Mouse (Mus musculus): ENCODE results near the gene Ehbp1. TPM values are rescaled to one million over a fixed set of nuclear protein-coding genes. Genes with fewer than 3 reads are reported as not detected.

Gene Ehbp1
- 27.7 and 38.7 TPM in 2 replicates for polyA plus RNA-seq (2011; ENCODE audit: insufficient read length, low read depth, missing spikeins)

DNA sequence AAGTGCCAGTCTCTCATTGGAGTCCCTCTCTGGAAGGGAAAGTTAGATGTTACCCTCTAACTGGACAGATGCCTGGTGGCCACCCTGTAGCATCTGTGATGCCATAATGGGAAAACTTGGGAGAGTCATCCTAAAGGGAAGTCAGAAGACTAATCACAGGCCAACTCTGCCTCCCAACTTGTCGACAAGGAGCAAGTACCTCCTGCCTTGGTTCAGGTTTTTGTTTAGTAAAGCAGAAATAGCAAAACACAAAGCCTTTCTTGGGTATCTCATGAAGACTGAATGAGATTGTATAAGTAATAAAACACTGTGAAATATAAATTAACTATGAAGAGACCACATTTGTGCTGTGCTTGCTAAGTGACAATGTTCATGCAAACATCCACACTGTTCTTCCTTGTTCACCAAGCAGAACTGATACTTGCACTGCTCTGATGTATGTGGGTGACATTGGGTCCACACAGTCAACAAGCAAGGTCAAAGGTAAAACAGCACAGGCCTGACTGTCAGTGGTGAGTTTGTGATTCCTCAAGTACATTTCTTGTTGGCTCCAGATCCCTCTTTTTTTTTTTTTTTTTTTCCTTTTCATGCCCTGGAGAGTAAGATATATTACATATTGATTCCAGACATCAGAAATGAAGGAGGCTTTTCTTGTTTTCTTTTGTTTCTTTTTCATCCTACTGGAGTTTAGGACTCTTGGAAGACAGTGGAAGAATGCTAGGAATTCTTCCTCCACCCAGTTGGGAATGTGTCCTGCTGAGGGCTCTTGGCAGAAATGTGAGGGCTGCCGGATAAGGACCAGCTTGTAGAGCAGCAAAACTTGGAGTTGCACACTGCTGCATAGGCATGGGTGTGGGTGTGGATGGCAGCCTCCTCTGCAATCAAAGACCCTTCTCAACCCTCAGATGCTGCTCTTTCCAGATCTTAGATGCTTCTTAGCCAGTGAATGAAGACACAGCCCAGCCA, at the start of gene Ehbp1:
Gene Ehbp1 (minus strand): TSS at position 51 of the 966 bp plus-strand sequence.
- Histone ChIP-seq H3K4me1 (ENCODE audit: control insufficient read depth, insufficient read depth, low read length) (peaks cover 6% of the 10 kb centered on the region), H3K27ac (ENCODE audit: insufficient read depth, low read length) (peak within 1 kb of the TSS; percentile 38), H3K4me3 (ENCODE audit: insufficient read depth, low read length) (no peak within 1 kb of the TSS)
- TF ChIP-seq CTCF (IDR thresholded peaks at IDR 0.05; ENCODE audit: borderline replicate concordance, insufficient read depth, low read length) = no peak

DNA sequence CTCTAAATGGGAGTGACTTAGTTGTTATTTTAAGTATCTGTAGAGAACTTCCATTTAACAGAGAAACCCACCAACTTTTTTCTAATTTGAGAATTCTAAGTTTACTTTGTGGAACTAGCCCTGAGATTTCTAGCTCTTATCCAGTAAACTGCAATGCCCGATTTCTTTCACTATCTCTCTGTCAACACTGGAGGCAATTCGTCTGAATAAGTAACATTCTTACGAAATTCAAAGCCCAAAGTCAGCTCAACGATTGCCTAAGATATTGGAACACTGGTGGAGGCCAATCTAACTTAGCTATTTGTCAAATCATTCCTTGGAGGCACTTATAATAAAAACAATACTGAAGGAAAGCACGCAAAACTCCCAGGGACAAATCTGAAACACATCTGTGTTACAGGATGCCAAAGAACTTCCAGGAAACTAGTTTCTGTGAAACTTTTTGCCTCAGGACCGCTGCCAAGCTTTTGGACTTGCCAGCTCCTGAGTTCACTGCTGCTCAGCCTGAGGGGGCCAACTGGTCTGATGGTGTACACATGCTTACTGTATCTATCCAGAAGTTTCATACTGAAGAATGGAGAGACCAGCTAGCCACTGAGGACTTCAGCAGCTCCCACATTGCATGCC, 45.5 kb upstream of the Ehbp1 start:
- TF ChIP-seq POLR2A (IDR thresholded peaks at IDR 0.05; ENCODE audit: low read depth, low read length) (no peak), CTCF (IDR thresholded peaks at IDR 0.05; ENCODE audit: borderline replicate concordance, insufficient read depth, low read length) (no peak)
- H3K4me3 ChIP-seq (ENCODE audit: insufficient read depth, low read length) = no peak overlapping the region
- peak overlapping the region; percentile 33; the same call in 1 of the 2 replicates for H3K27ac ChIP-seq (ENCODE audit: insufficient read depth, low read length)
- H3K4me1 ChIP-seq (ENCODE audit: control insufficient read depth, insufficient read depth, low read length) = peaks cover 4% of the 10 kb centered on the region

DNA sequence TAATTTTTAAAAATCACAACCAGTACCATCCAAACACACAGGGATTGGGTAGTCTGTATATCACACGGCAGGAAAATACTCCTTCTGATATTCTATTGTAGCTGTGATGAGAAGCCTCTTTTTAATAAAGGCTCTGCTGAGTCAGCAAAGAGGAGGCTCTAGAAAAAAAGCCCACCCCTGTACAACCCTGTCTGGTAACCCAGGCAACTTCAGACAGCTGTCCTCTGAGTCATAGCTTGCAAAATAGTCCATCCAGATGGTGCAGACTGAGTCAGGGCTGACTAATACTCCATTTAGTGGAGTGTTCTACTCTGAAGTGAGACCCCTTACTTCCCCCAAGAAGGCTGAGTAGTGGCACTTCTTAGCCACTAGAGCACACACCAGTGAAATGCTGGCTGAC, 41.4 kb upstream of the Ehbp1 start:
- Histone ChIP-seq H3K4me1 (ENCODE audit: control insufficient read depth, insufficient read depth, low read length) (peaks cover 4% of the 10 kb centered on the region), H3K4me3 (ENCODE audit: insufficient read depth, low read length) (no peak overlapping the region), H3K27ac (ENCODE audit: insufficient read depth, low read length) (no peak overlapping the region)
- no peak for TF ChIP-seq POLR2A (IDR thresholded peaks at IDR 0.05; ENCODE audit: low read depth, low read length)
- TF ChIP-seq CTCF (IDR thresholded peaks at IDR 0.05; ENCODE audit: borderline replicate concordance, insufficient read depth, low read length) = no peak

DNA sequence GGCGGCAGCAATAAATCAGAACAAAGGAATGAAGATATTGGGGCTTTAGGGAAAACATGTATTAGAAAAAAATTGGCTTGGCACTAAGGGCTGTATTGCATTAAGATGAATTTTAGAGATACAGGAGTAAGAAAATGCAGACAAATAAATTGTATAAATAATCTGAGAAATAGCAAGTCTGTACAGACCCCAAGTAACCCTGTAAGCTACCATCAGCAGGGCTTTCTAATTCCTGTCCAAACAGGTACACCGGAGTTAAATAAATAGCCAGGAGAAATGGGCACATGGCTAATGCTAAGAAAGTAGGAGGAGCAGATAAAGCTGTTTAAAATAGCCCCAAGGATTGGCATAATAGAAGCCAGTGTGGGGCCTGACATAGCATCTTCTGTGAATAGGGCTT, 32.7 kb upstream of the Ehbp1 start:
- TF ChIP-seq CTCF (IDR thresholded peaks at IDR 0.05; ENCODE audit: borderline replicate concordance, insufficient read depth, low read length) = no peak
- no peak for TF ChIP-seq POLR2A (IDR thresholded peaks at IDR 0.05; ENCODE audit: low read depth, low read length)
- H3K4me1 ChIP-seq (ENCODE audit: control insufficient read depth, insufficient read depth, low read length) = no peaks in the 10 kb centered on the region; the same call in 1 of the 2 replicates
- H3K4me3 ChIP-seq (ENCODE audit: insufficient read depth, low read length) = no peak overlapping the region
- H3K27ac ChIP-seq (ENCODE audit: insufficient read depth, low read length) = no peak overlapping the region

DNA sequence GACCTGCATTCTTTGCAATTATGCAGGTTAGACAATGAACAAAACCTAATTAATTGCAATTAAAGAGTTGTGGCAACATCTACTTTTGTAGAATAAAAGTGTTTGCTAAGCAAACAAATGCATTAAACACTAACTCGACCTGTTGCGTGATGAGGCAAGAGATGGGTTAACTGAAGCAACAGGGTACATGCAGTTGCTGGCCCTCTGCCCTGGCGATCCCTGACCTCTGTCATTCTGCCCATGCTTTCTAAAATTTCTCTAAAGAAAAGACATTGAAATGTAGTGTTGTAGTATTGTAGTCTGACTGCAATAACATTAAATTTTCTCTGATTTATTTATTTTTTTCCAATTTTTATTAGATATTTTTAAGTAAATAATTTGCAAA, 31.2 kb upstream of the Ehbp1 start:
- Histone ChIP-seq H3K27ac (ENCODE audit: insufficient read depth, low read length) (no peak overlapping the region), H3K4me3 (ENCODE audit: insufficient read depth, low read length) (no peak overlapping the region), H3K4me1 (ENCODE audit: control insufficient read depth, insufficient read depth, low read length) (no peaks in the 10 kb centered on the region; the same call in 1 of the 2 replicates)
- TF ChIP-seq CTCF (IDR thresholded peaks at IDR 0.05; ENCODE audit: borderline replicate concordance, insufficient read depth, low read length) (no peak), POLR2A (IDR thresholded peaks at IDR 0.05; ENCODE audit: low read depth, low read length) (no peak)

DNA sequence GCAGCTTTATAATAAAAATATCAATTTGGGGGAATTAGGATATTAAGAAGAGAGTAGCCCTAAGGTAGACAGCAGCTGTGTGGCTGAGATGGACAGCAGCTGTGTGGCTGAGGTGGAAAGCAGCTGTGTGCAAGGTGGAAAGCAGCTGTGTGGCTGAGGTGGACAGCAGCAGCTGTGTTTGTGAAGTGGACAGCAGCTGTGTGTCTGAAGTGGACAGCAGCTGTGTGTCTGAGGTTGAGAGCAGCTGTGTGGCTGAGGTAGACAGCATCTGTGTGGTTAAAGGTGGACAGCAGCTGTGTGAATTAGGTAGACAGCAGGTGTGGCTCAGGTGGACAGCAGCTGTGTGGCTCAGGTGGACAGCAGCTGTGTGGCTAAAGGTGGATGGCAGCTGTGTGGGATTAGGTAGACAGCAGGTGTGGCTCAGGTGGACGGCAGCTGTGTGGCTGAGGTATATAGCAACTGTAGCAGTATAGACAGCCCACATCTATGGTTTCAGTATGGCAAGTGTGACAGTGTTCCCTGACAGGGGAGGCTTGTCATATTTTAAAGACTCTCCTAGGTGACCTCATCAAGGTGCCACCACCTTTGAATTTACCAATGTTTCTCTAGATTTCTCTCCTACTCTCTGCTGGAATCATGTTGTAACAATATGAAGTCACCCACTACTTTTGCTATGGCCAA, 30.7 kb upstream of the Ehbp1 start:
- Histone ChIP-seq H3K4me3 (ENCODE audit: insufficient read depth, low read length) (no peak overlapping the region), H3K4me1 (ENCODE audit: control insufficient read depth, insufficient read depth, low read length) (no peaks in the 10 kb centered on the region; the same call in 1 of the 2 replicates), H3K27ac (ENCODE audit: insufficient read depth, low read length) (no peak overlapping the region)
- TF ChIP-seq POLR2A (IDR thresholded peaks at IDR 0.05; ENCODE audit: low read depth, low read length) = no peak

DNA sequence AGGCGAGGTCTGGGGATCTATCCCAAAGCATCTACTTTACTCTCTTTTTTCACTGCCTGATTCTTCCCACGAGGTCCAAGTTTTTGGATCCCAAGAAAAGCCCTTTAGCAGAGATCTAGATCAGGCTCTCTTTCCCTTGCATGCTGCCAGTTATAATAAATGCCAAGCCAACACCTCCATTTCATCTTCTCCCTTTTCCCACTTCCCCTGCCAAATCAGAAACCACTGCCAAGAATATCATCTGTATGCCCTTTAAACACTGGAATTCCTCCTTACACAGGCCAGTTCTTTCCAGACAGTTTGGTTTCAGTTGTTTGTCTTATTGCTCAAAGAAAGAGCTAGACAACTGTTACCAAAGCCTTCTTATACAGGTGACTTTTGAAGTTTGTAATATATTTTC, 27.7 kb upstream of the Ehbp1 start:
- no peaks in the 10 kb centered on the region; the same call in 1 of the 2 replicates for H3K4me1 ChIP-seq (ENCODE audit: control insufficient read depth, insufficient read depth, low read length)
- peak overlapping the region; percentile 68 for H3K27ac ChIP-seq (ENCODE audit: insufficient read depth, low read length)
- no peak for TF ChIP-seq CTCF (IDR thresholded peaks at IDR 0.05; ENCODE audit: borderline replicate concordance, insufficient read depth, low read length)
- TF ChIP-seq POLR2A (IDR thresholded peaks at IDR 0.05; ENCODE audit: low read depth, low read length) = no peak
- no peak overlapping the region for H3K4me3 ChIP-seq (ENCODE audit: insufficient read depth, low read length)

DNA sequence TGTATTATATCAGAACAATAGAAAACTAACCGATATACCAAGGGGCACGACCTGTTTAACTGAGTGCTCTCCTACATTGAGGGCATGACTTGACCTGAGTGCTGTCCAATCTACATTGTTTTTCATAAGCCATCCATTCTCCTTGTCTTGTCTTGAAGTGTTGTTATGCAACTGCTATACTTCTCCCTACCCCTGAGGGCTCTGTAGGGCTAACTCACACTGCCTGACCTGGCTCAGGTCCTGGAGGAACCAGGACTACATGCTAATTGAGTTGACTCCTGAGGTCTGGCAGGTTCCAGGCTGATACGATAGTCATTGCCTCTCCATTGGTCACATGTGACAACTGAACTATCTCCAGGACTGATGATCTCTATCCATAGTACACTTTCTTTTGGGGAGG, 26.5 kb upstream of the Ehbp1 start:
- Histone ChIP-seq H3K4me3 (ENCODE audit: insufficient read depth, low read length) (no peak overlapping the region), H3K4me1 (ENCODE audit: control insufficient read depth, insufficient read depth, low read length) (no peaks in the 10 kb centered on the region; the same call in 1 of the 2 replicates), H3K27ac (ENCODE audit: insufficient read depth, low read length) (no peak overlapping the region)
- TF ChIP-seq CTCF (IDR thresholded peaks at IDR 0.05; ENCODE audit: borderline replicate concordance, insufficient read depth, low read length) (no peak), POLR2A (IDR thresholded peaks at IDR 0.05; ENCODE audit: low read depth, low read length) (no peak)

DNA sequence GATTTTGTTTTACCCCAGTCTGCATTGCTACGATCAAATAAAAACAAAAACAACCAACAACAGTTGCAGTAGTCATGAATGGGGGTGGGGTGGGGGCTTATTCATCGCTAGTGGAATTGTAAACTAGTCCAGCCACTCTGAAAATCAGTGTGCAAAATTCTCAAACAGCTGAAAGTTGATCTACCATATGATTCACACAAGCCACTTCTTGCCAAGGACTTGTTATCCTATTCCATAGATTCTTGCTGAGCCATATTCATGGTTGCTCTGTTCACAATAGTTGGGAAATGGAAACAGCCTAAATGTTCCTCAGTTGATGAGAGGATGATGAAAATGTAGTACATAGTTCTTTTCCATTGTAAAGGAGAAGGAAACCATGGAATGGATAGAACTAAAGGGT, 24.4 kb upstream of the Ehbp1 start:
- Histone ChIP-seq H3K27ac (ENCODE audit: insufficient read depth, low read length) (peak overlapping the region; percentile 61; the same call in 1 of the 2 replicates), H3K4me1 (ENCODE audit: control insufficient read depth, insufficient read depth, low read length) (no peaks in the 10 kb centered on the region; the same call in 1 of the 2 replicates), H3K4me3 (ENCODE audit: insufficient read depth, low read length) (no peak overlapping the region)
- no peak for TF ChIP-seq CTCF (IDR thresholded peaks at IDR 0.05; ENCODE audit: borderline replicate concordance, insufficient read depth, low read length)
